14 mouse cellular contexts compared by ENCODE assay signal in the genomic region with DNA sequence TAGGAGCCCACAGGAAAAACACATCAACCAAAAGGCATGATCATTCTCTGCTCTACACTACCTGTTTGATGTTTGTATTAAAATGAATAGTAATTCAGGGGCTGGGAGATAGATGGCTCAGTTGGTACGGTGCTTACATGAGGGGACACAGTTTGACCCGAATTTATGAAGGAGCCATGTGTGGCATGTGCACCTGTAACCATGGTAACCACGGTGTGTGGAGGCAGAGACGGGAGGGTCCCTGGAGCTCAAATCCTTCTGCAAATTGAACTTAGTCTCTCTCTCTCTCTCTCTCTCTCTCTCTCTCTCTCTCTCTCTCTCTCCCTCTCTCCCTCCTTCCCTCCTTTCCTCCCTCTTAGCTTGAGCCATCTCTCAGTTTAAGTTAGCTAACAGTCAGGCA.
"Had no signal": no experiment of that assay in that cellular context is flagged by ENCODE, and none has a peak within 500 bp of the region (broad histone marks: within the 10 kb centered on the region; RNA-seq: fewer than 3 reads in every experiment).

No protein-coding gene starts in this region.

- H3K4me1 ChIP-seq: liver, embryonic 15.5 days; neural tube, embryonic 12.5 days had no signal

- H3K9ac ChIP-seq: liver, embryonic 15.5 days; lung, embryonic 15.5 days; midbrain, embryonic 15.5 days; neural tube, embryonic 12.5 days had no signal

- H3K27me3 ChIP-seq: liver, embryonic 15.5 days; lung, embryonic 15.5 days; megakaryocyte, embryonic 14.5 days; midbrain, embryonic 15.5 days; neural tube, embryonic 12.5 days had no signal

- DNase-seq: kidney, adult 18-20 months; kidney, postnatal 10 days; lung, postnatal 14 days; retina, postnatal 1 day; right cerebral cortex, postnatal 4 days had no signal

- ATAC-seq: midbrain, embryonic 15.5 days had no signal

- H3K4me2 ChIP-seq: liver, embryonic 15.5 days; lung, embryonic 15.5 days; midbrain, embryonic 11.5 days; midbrain, embryonic 15.5 days; neural tube, embryonic 12.5 days had no signal

- H3K36me3 ChIP-seq: limb, embryonic 10.5 days; liver, embryonic 15.5 days; lung, embryonic 15.5 days; midbrain, embryonic 15.5 days; neural tube, embryonic 12.5 days had no signal

- H3K4me3 ChIP-seq: left cerebral cortex, adult 2 months; limb, embryonic 10.5 days; liver, embryonic 15.5 days; lung, embryonic 15.5 days; midbrain, embryonic 15.5 days; neural tube, embryonic 12.5 days had no signal

- H3K9me3 ChIP-seq: limb, embryonic 10.5 days; liver, embryonic 15.5 days; lung, embryonic 15.5 days; megakaryocyte, embryonic 14.5 days; midbrain, embryonic 15.5 days; neural tube, embryonic 12.5 days had no signal

- H3K27ac ChIP-seq: left cerebral cortex, adult 2 months; limb, embryonic 10.5 days; liver, embryonic 15.5 days; lung, embryonic 15.5 days; macrophage; midbrain, embryonic 15.5 days; neural tube, embryonic 12.5 days had no signal
